ENCODE assay signal across 9 mouse cellular contexts in genomic region chr3:62458284-62459013, GRCm38 (mm10). TPM values are rescaled to one million over a fixed set of nuclear protein-coding genes. Genes with fewer than 3 reads are reported as not detected.
DNase-seq lines count a peak whose midpoint lies in the region; ATAC-seq and TF ChIP-seq lines count a peak whose summit lies in the region.
"Had no signal": no experiment of that assay in that cellular context is flagged by ENCODE, and none has a peak within 500 bp of the region (broad histone marks: within the 10 kb centered on the region; RNA-seq: fewer than 3 reads in every experiment).

No protein-coding gene starts in this region.

- peak; percentile 61 for ATAC-seq in forebrain, postnatal 0 days
- ATAC-seq in hindbrain, embryonic 13.5 days (ENCODE audit: low FRiP score), result peak; percentile 38

- TF ChIP-seq CTCF in forebrain, postnatal 0 days (IDR thresholded peaks at IDR 0.05; ENCODE audit: low read depth), result peak; percentile 86

- H3K9ac ChIP-seq in forebrain, postnatal 0 days, result no peak overlapping the region
- no peak overlapping the region for H3K9ac ChIP-seq in hindbrain, embryonic 13.5 days
- H3K9ac ChIP-seq: limb, embryonic 15.5 days had no signal

- H3K4me3 ChIP-seq in forebrain, postnatal 0 days (ENCODE audit: low read depth, low read length), result no peak overlapping the region
- H3K4me3 ChIP-seq in hindbrain, embryonic 13.5 days, result no peak overlapping the region
- H3K4me3 ChIP-seq: limb, embryonic 15.5 days had no signal

- H3K4me1 ChIP-seq in forebrain, postnatal 0 days (ENCODE audit: insufficient read depth), result peaks cover 10% of the 10 kb centered on the region; the same call in 1 of the 2 replicates
- peaks cover 24% of the 10 kb centered on the region for H3K4me1 ChIP-seq in hindbrain, embryonic 13.5 days (replicated peaks)

- no peak overlapping the region for H3K27ac ChIP-seq in forebrain, postnatal 0 days (ENCODE audit: low read depth, low read length)
- H3K27ac ChIP-seq in hindbrain, embryonic 13.5 days, result no peak overlapping the region
- H3K27ac ChIP-seq: limb, embryonic 15.5 days had no signal

- DNase-seq in Muller cell, postnatal 12 days (ENCODE audit: inconsistent ontology term), result peak; percentile 47
- DNase-seq in cerebellum, adult 11 months, result peak; percentile 24
- peak; percentile 78 for DNase-seq in forebrain, postnatal 0 days
- DNase-seq in layer of hippocampus, adult 9-10 months (ENCODE audit: low spot score), result peak; percentile 26
- DNase-seq in lung, postnatal 25 days (ENCODE audit: low spot score), result peak; percentile 64
- peak; percentile 75 to 81 for DNase-seq in right cerebral cortex, adult 2 months (ENCODE audit: low spot score in 2 of 2)
- DNase-seq in spleen, adult 12 weeks (ENCODE audit: low spot score), result no peak

- no peak overlapping the region for H3K4me2 ChIP-seq in forebrain, postnatal 0 days (ENCODE audit: low read depth)
- H3K4me2 ChIP-seq in hindbrain, embryonic 13.5 days, result no peak overlapping the region
- H3K4me2 ChIP-seq: limb, embryonic 15.5 days had no signal

- H3K36me3 ChIP-seq in forebrain, postnatal 0 days (ENCODE audit: insufficient read depth), result peaks cover 24% of the 10 kb centered on the region
- H3K36me3 ChIP-seq in hindbrain, embryonic 13.5 days, result peaks cover 34% of the 10 kb centered on the region

- WGBS in forebrain, postnatal 0 days, result 37% methylated on average over 6 of the region's 6 CpGs
- WGBS in hindbrain, embryonic 13.5 days, result 45% methylated on average over 6 of the region's 6 CpGs

- no peaks in the 10 kb centered on the region for H3K27me3 ChIP-seq in forebrain, postnatal 0 days (ENCODE audit: insufficient read depth, low read length)
- no peaks in the 10 kb centered on the region for H3K27me3 ChIP-seq in hindbrain, embryonic 13.5 days
- H3K27me3 ChIP-seq: limb, embryonic 15.5 days had no signal

- H3K9me3 ChIP-seq in forebrain, postnatal 0 days (ENCODE audit: low read length), result no peaks in the 10 kb centered on the region
- H3K9me3 ChIP-seq in hindbrain, embryonic 13.5 days, result no peaks in the 10 kb centered on the region
- H3K9me3 ChIP-seq: limb, embryonic 15.5 days had no signal

RNA-seq across cellular contexts. Expression of gene Dhx36, which starts 48.4 kb away (rescaled TPM):
- 81.0 and 90.5 TPM in 2 replicates for total RNA-seq in forebrain, postnatal 0 days (2014; rRNA removed)
- 24.3 and 29.0 TPM in 2 replicates for polyA plus RNA-seq in forebrain, postnatal 0 days (2015; fragmentation: Nextera tagmentation; extraction: Ambion mirVana)
- polyA plus RNA-seq in hindbrain, embryonic 13.5 days (2015; fragmentation: Nextera tagmentation; extraction: Ambion mirVana), result 46.7 and 48.1 TPM in 2 replicates
